Mouse (Mus musculus) hindbrain, embryonic 12.5 days (tissue): ENCODE data around the gene Clec11a. TPM values are rescaled to one million over a fixed set of nuclear protein-coding genes. Genes with fewer than 3 reads are reported as not detected.

ENCODE experiments used
- ATAC-seq: fragments of 200-750 bp; cut with Nextera tagmentation; 2 replicates; pipeline ENCODE4 v1.8.0; 2017; ENCODE audit warnings: moderate TSS enrichment; ENCODE audit not compliant: low FRiP score
- H3K27ac ChIP-seq: fragments of 300-500 bp; sonication (generic); 2 replicates; pipeline ENCODE4 v1.5.1; 2016; ENCODE audit warnings: mild to moderate bottlenecking
- H3K27me3 ChIP-seq: fragments of 300-500 bp; sonication (generic); 2 replicates; pipeline ENCODE4 v1.6.1; 2016; ENCODE audit warnings: mild to moderate bottlenecking
- H3K36me3 ChIP-seq: fragments of 300-500 bp; sonication (generic); 2 replicates; pipeline ENCODE4 v1.6.1; 2016; ENCODE audit warnings: mild to moderate bottlenecking
- H3K4me1 ChIP-seq: fragments of 300-500 bp; sonication (generic); 2 replicates; pipeline ENCODE4 v1.6.1; 2016
- H3K4me2 ChIP-seq: fragments of 300-500 bp; sonication (generic); replicated peaks from 2 replicates; pipeline ENCODE4 v1.6.1; 2016; ENCODE audit warnings: mild to moderate bottlenecking
- H3K4me3 ChIP-seq: fragments of 300-500 bp; sonication (generic); 2 replicates; pipeline ENCODE4 v1.5.1; 2016; ENCODE audit warnings: mild to moderate bottlenecking
- H3K9ac ChIP-seq: fragments of 300-500 bp; sonication (generic); 2 replicates; pipeline ENCODE4 v1.6.1; 2016; ENCODE audit warnings: mild to moderate bottlenecking, moderate library complexity
- H3K9me3 ChIP-seq: fragments of 300-500 bp; sonication (generic); replicated peaks from 2 replicates; pipeline ENCODE4 v1.6.1; 2016; ENCODE audit warnings: mild to moderate bottlenecking
- WGBS: fragments of 180-500 bp; shearing (Covaris S2); methylation state at CpG from one replicate; pipeline ENCODE4 v1.1.7; 2016; 5-methylcytosine and 5-hydroxymethylcytosine counted together
- polyA plus RNA-seq: library from polyadenylated mRNA; unstranded; fragments of >200 nt; fragmentation: Nextera tagmentation; extraction: Ambion mirVana; gene quantifications from 2 replicates; pipeline ENCODE4 v1.2.1, GENCODE M21; 2016

The Clec11a gene
- polyA plus RNA-seq, 1 experiment from 2014 or later = 2.9 TPM

DNA sequence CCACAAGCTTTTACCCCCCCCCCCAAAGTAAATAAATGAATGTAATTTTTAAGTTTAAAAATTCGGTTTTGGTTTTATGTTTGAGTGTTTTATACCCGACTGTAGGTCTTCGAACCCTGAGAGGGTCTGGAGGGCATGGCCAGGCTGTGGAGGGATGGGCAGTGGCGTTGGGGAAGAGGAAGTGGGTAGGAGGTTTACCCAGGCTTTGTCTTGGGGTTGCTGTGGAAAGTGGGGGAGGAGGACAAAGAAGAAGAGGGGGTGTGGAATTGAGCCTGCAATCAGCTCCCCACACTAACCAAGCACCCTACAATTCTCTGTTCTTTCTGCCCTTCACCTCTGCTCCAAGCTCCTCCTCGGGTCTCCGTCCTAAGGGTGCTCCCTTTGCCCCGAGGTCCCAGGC, 34.2 kb downstream of the Clec11a start:
- Histone ChIP-seq H3K27ac (no peak overlapping the region), H3K9me3 (no peaks in the 10 kb centered on the region), H3K4me2 (no peak overlapping the region), H3K36me3 (no peaks in the 10 kb centered on the region), H3K9ac (no peak overlapping the region), H3K4me1 (no peaks in the 10 kb centered on the region), H3K27me3 (peaks cover 28% of the 10 kb centered on the region), H3K4me3 (no peak overlapping the region)
- no peak for ATAC-seq
- 88% methylated on average over 7 of the region's 7 CpGs for WGBS

DNA sequence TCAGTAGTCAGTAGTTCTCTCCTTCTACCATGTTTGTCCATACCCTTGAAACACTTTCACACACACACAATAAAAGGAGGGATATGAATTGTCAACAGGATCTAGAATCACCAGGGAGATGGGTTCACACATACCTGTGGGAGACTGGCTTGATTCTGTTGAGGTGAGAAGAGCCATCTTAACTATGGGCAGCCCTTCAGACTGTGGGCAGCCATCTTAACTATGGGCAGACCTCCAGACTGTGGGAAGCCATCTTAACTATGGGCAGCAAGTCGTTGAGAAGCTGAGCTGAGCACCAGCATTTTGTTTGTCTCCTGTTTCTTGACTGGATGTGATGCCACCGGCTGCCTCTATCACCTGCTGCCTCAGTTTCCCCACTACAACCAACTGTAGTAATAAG, 35.4 kb downstream of the Clec11a start:
- peaks cover 32% of the 10 kb centered on the region for H3K27me3 ChIP-seq
- no peak overlapping the region for H3K4me3 ChIP-seq
- ATAC-seq = no peak
- no peaks in the 10 kb centered on the region for H3K9me3 ChIP-seq
- H3K27ac ChIP-seq = no peak overlapping the region
- H3K4me2 ChIP-seq = no peak overlapping the region
- no peak overlapping the region for H3K9ac ChIP-seq
- no peaks in the 10 kb centered on the region for H3K4me1 ChIP-seq
- H3K36me3 ChIP-seq = no peaks in the 10 kb centered on the region
- 78% methylated on average over 2 of the region's 2 CpGs for whole genome bisulfite sequencing

DNA sequence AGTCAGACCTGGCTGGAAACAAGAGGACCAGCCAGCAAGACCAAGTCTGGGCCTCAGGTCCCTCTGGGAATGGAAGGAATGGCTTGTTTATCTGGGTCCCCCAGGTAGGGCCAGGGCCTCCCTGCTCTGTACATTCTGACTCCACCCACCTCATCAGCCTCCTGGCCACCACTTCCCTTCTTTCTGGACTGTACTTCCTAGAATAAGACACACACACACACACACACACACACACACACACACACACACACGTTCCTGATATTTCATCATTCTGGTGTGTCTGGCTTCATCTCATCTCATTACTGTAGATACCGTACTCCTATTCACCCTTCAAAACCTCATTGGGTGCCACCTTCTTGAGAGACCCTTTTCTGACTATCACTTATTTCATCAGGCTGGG, 37.3 kb downstream of the Clec11a start:
- H3K36me3 ChIP-seq = no peaks in the 10 kb centered on the region
- no peaks in the 10 kb centered on the region for H3K4me1 ChIP-seq
- H3K27ac ChIP-seq = no peak overlapping the region
- H3K9me3 ChIP-seq = no peaks in the 10 kb centered on the region
- 82% methylated on average over 2 of the region's 2 CpGs for WGBS
- H3K27me3 ChIP-seq = peaks cover 27% of the 10 kb centered on the region
- no peak for ATAC-seq
- no peak overlapping the region for H3K9ac ChIP-seq
- H3K4me3 ChIP-seq = no peak overlapping the region
- H3K4me2 ChIP-seq = no peak overlapping the region

DNA sequence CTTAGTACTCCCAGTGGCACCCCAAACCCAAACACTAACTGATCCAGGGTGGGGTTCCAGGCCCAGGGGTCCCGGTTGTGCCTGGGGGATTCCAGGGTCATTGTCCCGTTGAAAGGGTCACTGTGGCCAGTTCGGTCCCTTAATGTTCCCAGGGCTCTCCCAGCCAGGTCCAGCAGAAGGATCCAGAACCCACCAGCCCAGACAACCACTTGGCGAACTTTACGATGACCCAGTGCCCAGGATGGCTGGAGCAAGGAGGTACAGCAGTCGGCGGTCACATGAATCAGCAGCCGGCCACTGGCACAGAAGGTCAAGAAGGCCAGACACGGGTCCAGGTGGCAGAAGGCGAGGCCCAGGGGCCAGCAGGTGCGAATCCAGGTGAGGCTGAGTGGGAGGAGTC, 38.6 kb downstream of the Clec11a start:
- Histone ChIP-seq H3K9ac (no peak overlapping the region), H3K36me3 (no peaks in the 10 kb centered on the region), H3K4me1 (peaks cover 3% of the 10 kb centered on the region; the same call in 1 of the 2 replicates), H3K4me2 (no peak overlapping the region), H3K4me3 (no peak overlapping the region), H3K27ac (no peak overlapping the region), H3K27me3 (peaks cover 20% of the 10 kb centered on the region), H3K9me3 (no peaks in the 10 kb centered on the region)
- 85% methylated on average over 11 of the region's 11 CpGs for WGBS
- no peak for ATAC-seq

DNA sequence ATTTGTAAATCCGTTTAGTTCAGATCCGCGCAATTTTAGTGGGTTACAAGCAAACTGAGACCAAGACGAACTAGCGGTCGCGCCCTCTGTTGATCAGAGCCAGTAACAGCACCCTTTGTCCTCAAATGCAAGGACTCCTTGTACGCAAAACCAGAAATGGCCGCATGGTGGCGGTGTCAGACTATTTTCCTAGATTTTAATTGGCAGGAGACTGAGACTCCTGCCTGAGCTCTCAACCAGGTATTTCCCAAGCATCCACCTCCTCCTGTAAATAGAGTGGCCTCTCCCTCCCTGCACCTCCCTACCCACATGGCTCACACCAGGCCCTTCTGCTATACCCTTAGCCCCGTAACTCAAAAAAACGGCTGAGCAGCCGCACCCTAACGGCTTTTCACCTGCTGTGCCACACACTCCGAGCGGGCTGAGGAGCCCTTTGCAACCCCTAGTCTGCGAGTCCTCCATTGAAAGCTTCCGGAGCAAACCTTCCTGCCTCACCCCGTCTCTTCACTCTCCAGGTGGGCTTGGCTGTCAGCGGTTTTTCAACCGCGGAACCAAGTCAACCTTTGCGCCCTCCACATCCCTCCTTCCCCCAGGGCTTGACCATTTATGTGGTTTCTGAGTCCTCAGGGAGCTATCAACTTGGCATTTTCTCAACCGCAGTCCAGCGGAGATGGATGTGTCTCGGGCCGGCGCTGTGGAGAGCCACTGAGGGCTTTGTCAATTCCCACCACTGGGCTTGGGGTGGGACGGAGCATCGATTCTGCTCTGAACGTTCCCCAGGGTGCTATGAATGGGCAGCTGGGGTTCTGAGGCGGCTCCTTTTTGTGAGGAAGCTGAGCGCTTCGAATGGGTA, 43.7 kb downstream of the Clec11a start:
- H3K4me1 ChIP-seq = peaks cover 5% of the 10 kb centered on the region; the same call in 1 of the 2 replicates
- peak overlapping the region; percentile 57; the same call in 1 of the 2 replicates for H3K27ac ChIP-seq
- 1% methylated on average over 34 of the region's 34 CpGs for WGBS
- no peaks in the 10 kb centered on the region for H3K9me3 ChIP-seq
- peak overlapping the region; percentile 43 for H3K9ac ChIP-seq
- H3K4me3 ChIP-seq = peak overlapping the region; percentile 25
- peaks cover 28% of the 10 kb centered on the region for H3K27me3 ChIP-seq
- peak; percentile 78 for ATAC-seq
- H3K4me2 ChIP-seq = peak overlapping the region; percentile 52
- H3K36me3 ChIP-seq = no peaks in the 10 kb centered on the region

DNA sequence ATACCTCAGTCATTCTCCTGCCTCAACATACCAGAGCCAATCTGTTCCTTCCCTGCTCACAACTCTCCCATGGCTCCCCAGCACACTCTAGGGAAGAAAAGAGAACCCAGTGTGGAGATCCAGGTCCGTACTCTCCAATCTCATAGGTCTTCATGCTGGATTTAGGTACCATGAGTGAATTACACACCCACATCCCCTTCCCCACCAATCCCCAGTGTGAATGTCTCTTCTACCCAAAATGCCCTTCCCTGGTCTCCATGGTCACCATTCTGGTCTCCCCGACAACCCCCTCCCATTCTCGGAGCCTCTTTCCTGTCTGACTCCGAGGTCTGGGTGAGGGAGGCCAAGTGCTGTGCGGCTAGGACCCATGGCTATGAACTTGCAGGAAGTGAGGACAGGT, 45.6 kb downstream of the Clec11a start, which contains the start of gene Gm15517:
Gene Gm15517 (plus strand): TSS at position 301 of the 400 bp plus-strand sequence.
- H3K4me1 ChIP-seq = peaks cover 5% of the 10 kb centered on the region; the same call in 1 of the 2 replicates
- H3K36me3 ChIP-seq = no peaks in the 10 kb centered on the region
- H3K27me3 ChIP-seq = peaks cover 19% of the 10 kb centered on the region
- H3K9me3 ChIP-seq = no peaks in the 10 kb centered on the region
- H3K4me2 ChIP-seq = no peak within 1 kb of the TSS
- no peak within 1 kb of the TSS for H3K9ac ChIP-seq
- H3K27ac ChIP-seq = no peak within 1 kb of the TSS
- H3K4me3 ChIP-seq = no peak within 1 kb of the TSS
- WGBS = 54% methylated on average over 5 of the region's 5 CpGs
- ATAC-seq = 0 out of 2 replicates have a peak, but pooled peaks have one; percentile 5

DNA sequence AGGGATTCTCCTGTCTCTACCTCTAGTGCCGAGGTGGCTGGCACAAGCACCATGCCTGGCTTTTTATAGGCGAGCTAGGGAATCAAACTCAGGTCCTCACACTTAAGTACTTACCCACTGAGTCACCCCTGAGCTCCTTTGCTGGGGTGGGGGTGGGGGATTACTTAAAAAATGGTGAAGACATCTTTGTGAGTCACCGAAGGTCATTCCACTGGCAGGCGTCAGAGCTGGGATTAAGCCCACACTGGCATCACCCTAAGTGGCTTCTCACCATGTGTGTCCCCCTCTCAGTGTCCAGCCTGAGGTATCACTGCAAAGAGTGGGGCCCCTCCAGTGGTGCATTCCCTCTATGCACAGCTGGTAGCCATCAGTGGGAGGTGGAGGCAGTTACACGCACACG, 46.3 kb downstream of the Clec11a start:
- Histone ChIP-seq H3K9me3 (no peaks in the 10 kb centered on the region), H3K9ac (no peak overlapping the region), H3K4me1 (peaks cover 5% of the 10 kb centered on the region; the same call in 1 of the 2 replicates), H3K4me2 (no peak overlapping the region), H3K4me3 (no peak overlapping the region), H3K27ac (no peak overlapping the region), H3K27me3 (peaks cover 19% of the 10 kb centered on the region), H3K36me3 (no peaks in the 10 kb centered on the region)
- no peak for ATAC-seq
- WGBS = 80% methylated on average over 6 of the region's 6 CpGs

DNA sequence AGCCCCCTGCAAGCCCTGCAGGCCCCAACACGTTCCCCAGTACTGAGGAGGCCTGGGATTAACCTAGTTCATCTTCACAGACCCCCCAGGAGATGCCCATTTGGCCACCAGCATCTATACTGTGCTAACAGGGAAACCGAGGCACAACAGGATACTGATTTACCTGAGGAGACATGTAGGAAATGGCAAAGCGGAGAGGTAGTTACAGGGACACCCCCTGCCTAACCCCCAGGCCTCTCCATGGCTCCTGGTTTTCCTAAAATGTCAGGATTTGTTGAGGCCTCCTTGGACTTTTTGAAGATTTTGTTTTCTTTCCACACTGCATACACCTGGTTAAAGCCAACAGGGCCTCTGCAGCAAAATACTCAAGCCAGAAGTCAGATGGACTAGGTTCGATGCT, 49.4 kb downstream of the Clec11a start, which contains the start of gene Acp4:
Gene Acp4 (minus strand): TSS at position 101 of the 400 bp plus-strand sequence.
- no peak for ATAC-seq
- no peak within 1 kb of the TSS for H3K9ac ChIP-seq
- H3K4me1 ChIP-seq = no peaks in the 10 kb centered on the region
- peaks cover 23% of the 10 kb centered on the region for H3K36me3 ChIP-seq
- WGBS = 80% methylated on average over 4 of the region's 4 CpGs
- H3K4me3 ChIP-seq = no peak within 1 kb of the TSS
- no peak within 1 kb of the TSS for H3K27ac ChIP-seq
- no peak within 1 kb of the TSS for H3K4me2 ChIP-seq
- H3K9me3 ChIP-seq = no peaks in the 10 kb centered on the region
- H3K27me3 ChIP-seq = peaks cover 14% of the 10 kb centered on the region

DNA sequence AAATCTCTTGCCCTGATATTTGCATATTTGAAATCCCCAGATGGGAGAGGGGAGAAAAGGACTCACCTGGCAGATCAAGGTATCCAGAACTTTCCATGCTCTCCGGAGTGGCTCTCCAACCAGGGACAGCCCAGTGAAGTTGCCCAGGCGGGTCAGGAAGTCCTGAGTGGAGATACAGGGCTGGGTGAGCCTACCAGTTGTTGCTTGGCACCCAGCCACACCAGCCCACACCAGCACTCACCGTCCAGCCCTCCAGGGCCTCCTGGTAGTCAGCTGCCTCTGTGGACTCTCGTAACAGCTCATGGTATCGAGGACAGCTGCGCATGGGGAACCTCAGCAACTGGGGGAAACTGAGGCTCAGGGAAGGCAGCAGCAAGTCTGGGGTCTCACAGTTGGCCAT, 51.8 kb downstream of the Clec11a start:
- Histone ChIP-seq H3K9ac (no peak overlapping the region), H3K4me2 (no peak overlapping the region), H3K27ac (no peak overlapping the region), H3K4me3 (no peak overlapping the region), H3K4me1 (no peaks in the 10 kb centered on the region), H3K9me3 (no peaks in the 10 kb centered on the region), H3K27me3 (no peaks in the 10 kb centered on the region), H3K36me3 (peaks cover 43% of the 10 kb centered on the region)
- no peak for ATAC-seq
- 92% methylated on average over 6 of the region's 6 CpGs for WGBS

DNA sequence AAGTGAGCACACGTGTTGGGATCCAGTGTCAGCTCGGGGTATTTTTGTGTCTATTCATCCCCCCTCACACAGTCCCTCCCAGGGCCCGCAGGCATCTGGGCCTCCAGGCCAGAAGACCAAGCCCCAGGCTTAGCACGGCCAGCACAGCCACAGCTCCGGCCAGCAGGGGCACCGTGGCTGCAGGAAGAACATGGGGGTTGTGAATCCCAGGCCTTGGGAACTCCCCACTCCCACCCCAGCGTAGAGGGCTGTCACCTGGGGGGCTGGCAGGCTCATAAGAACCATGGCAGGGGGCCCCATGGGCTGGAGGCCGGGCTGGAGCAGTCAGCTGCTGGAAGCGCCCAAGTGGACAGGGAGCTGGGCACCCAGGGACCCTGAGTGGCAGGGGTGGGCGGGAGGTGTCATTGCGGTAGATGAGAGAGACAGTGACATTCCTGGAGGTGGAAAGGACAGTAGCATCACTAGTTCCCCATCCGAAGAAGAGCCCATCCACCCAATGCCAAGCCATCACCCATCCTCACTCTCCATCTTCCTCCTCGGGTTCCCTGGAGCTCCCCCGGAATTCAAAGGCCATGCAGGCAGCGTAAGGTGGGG, 53.6 kb downstream of the Clec11a start:
- H3K27me3 ChIP-seq = no peaks in the 10 kb centered on the region
- H3K9me3 ChIP-seq = no peaks in the 10 kb centered on the region
- H3K4me2 ChIP-seq = no peak overlapping the region
- H3K4me1 ChIP-seq = peaks cover 14% of the 10 kb centered on the region
- no peak overlapping the region for H3K4me3 ChIP-seq
- no peak overlapping the region for H3K9ac ChIP-seq
- 0 out of 2 replicates have a peak, but pooled peaks have one; percentile 14 for ATAC-seq
- H3K27ac ChIP-seq = no peak overlapping the region
- peaks cover 59% of the 10 kb centered on the region for H3K36me3 ChIP-seq
- WGBS = 60% methylated on average over 15 of the region's 15 CpGs
